Mouse (Mus musculus) myocyte (in vitro differentiated cells): ENCODE data around the gene Cblc.

ENCODE experiments used
- CEBPB ChIP-seq: IDR thresholded peaks from 2 replicates; pipeline ENCODE4 v1.6.1; 2011; ENCODE audit warnings: mild to moderate bottlenecking, moderate library complexity; ENCODE audit not compliant: poor library complexity, insufficient read depth, severe bottlenecking
- MAX ChIP-seq: IDR thresholded peaks from one replicate; pipeline ENCODE4 v1.6.1; 2011; ENCODE audit warnings: low read depth, mild to moderate bottlenecking, control low read depth
- MYOD1 ChIP-seq, 3 experiments: IDR thresholded peaks; one replicate each; pipeline ENCODE4 v1.6.1; 2011; ENCODE audit warnings: control low read depth in 2 of 3, low read depth in 2 of 3, mild to moderate bottlenecking in 2 of 3, moderate library complexity in 1 of 3; ENCODE audit not compliant: insufficient read length in 2 of 3, control insufficient read depth in 1 of 3
- POLR2A ChIP-seq: IDR thresholded peaks from one replicate; pipeline ENCODE4 v1.6.1; 2011; ENCODE audit warnings: low read depth, mild to moderate bottlenecking, control low read depth, moderate library complexity; ENCODE audit not compliant: insufficient read length
- SRF ChIP-seq: IDR thresholded peaks from one replicate; pipeline ENCODE4 v1.6.1; 2011; ENCODE audit warnings: low read depth; ENCODE audit not compliant: control insufficient read depth, insufficient read length

- TF ChIP-seq POLR2A (no peak), CEBPB (no peak), SRF (no peak), MAX (no peak), MYOD1 (IDR thresholded peaks at IDR 0.05; ENCODE audit: control insufficient read depth in 1 of 3, insufficient read length in 2 of 3, low read depth in 2 of 3) (no peak)
These were observed 1.4 kb downstream of the Cblc start for GRCm38 (mm10) chr7:19795236-19795635.
